Mouse (Mus musculus): ENCODE data around the gene Ptpro.

DNA sequence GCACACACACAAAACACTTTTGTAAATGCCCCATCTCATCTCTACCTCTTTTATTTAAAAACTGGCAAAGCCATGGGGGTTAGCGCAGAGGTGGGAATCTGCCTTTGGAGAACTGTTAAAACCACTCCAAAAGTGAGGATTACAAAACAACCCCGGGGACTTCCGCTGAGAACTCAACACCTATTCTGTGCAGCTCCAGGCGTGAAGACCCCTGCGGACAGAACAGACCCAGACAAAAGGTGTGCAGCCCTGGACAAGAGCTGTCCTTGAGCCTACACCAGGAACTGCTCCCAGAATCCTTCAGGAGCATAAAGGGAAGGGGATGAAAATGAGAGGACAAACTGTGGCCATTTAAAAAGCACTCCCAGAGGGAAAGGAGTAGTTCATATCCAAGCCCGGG is 243.1 kb downstream of the Ptpro start:
- no peak for TF ChIP-seq TAL1 (IDR thresholded peaks at IDR 0.05; ENCODE audit: low read length)
- no peak for TF ChIP-seq GATA1 (IDR thresholded peaks at IDR 0.05; ENCODE audit: low read length)
